Mouse (Mus musculus): ENCODE data around the gene Nrgn. TPM values are rescaled to one million over a fixed set of nuclear protein-coding genes. Genes with fewer than 3 reads are reported as not detected.

Nrgn gene
- polyA plus RNA-seq, 1 experiment, result 7.8 TPM

DNA sequence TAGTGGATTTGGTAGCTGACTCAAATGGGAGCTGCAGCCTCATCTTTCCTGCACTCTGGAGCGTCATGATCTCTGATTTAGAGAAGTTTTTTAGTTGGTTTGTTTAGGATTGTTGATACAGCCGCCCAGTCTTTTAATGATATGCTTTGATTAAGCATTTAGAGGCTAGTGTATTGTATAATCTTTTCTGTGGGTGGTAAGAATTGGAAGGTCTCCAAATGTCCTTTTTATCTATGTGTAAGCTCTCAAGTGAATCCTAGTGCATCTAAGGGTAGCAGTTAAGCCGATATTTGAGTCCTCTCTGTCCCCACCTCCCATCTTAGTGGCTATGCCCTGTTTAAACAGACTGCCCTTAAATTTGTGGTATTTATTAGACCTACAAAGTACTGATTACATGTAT, 38.2 kb downstream of the Nrgn start:
- no peak for TF ChIP-seq CTCF (IDR thresholded peaks at IDR 0.05; ENCODE audit: extremely low read depth, insufficient read length, insufficient replicate concordance, low read depth, low read length)
- no peak for TF ChIP-seq POLR2A (IDR thresholded peaks at IDR 0.05; ENCODE audit: low read depth, low read length)
- peaks cover 2% of the 10 kb centered on the region; the same call in 1 of the 2 replicates for H3K36me3 ChIP-seq (ENCODE audit: control insufficient read depth, insufficient read depth, low read length)
- no peaks in the 10 kb centered on the region for H3K4me1 ChIP-seq (ENCODE audit: control insufficient read depth, insufficient read depth, insufficient read length, low read length)
- H3K27me3 ChIP-seq (ENCODE audit: control insufficient read depth, insufficient read depth, low read length), result no peaks in the 10 kb centered on the region
- no peak overlapping the region for H3K4me3 ChIP-seq (ENCODE audit: low read depth, low read length)
- no peak overlapping the region for H3K27ac ChIP-seq (ENCODE audit: insufficient read depth, low read depth, low read length)
- 71% methylated on average over 3 of the region's 3 CpGs for WGBS

DNA sequence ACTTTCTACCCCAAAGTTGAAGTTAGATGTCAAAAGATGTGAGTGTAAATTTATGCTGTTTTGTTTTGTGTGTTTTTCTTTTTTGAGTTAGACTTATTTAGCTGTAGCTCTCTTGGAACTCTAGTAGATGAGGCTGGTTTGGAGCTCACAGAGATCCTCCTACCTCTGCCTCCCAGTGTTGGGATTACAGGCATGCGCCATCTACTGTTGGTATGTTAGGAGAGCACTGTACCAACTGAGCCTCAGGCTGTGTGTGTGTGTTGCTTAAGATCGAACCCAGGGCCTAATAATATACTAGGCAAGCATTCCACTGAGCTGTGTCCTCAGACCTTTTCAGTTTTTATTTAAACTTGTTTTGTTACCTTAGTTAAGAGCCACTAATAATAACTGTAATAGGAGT, 40.6 kb downstream of the Nrgn start:
- Histone ChIP-seq H3K27ac (ENCODE audit: insufficient read depth, low read depth, low read length) (no peak overlapping the region), H3K36me3 (ENCODE audit: control insufficient read depth, insufficient read depth, low read length) (no peaks in the 10 kb centered on the region), H3K4me1 (ENCODE audit: control insufficient read depth, insufficient read depth, insufficient read length, low read length) (no peaks in the 10 kb centered on the region), H3K4me3 (ENCODE audit: low read depth, low read length) (no peak overlapping the region), H3K27me3 (ENCODE audit: control insufficient read depth, insufficient read depth, low read length) (no peaks in the 10 kb centered on the region)
- WGBS, result 91% methylated on average over 2 of the region's 2 CpGs
- TF ChIP-seq POLR2A (IDR thresholded peaks at IDR 0.05; ENCODE audit: low read depth, low read length) (no peak), CTCF (IDR thresholded peaks at IDR 0.05; ENCODE audit: extremely low read depth, insufficient read length, insufficient replicate concordance, low read depth, low read length) (no peak)

DNA sequence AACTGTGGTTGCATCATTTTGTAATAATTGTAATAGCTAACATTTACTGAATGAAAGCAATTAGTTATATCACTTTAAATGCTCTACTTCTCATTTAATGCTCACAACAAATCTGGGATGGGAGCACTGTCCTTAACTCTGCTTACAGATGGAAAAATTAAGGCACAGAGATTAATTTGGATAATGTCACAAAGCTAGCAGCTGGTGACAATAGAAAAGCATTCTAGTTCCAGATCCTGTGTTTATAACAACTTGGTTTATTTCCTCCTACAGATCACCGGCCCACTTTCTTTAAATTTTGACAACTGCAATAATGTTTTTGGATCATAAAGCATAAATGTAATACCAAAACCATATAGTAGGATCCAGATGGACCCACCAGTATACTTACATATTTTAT, 46.7 kb downstream of the Nrgn start:
- Histone ChIP-seq H3K27me3 (ENCODE audit: control insufficient read depth, insufficient read depth, low read length) (no peaks in the 10 kb centered on the region), H3K27ac (ENCODE audit: insufficient read depth, low read depth, low read length) (no peak overlapping the region), H3K36me3 (ENCODE audit: control insufficient read depth, insufficient read depth, low read length) (no peaks in the 10 kb centered on the region), H3K4me1 (ENCODE audit: control insufficient read depth, insufficient read depth, insufficient read length, low read length) (no peaks in the 10 kb centered on the region), H3K4me3 (ENCODE audit: low read depth, low read length) (no peak overlapping the region)
- 78% methylated on average over 1 of the region's 1 CpGs for WGBS
- no peak for TF ChIP-seq CTCF (IDR thresholded peaks at IDR 0.05; ENCODE audit: extremely low read depth, insufficient read length, insufficient replicate concordance, low read depth, low read length)
- TF ChIP-seq POLR2A (IDR thresholded peaks at IDR 0.05; ENCODE audit: low read depth, low read length), result no peak

DNA sequence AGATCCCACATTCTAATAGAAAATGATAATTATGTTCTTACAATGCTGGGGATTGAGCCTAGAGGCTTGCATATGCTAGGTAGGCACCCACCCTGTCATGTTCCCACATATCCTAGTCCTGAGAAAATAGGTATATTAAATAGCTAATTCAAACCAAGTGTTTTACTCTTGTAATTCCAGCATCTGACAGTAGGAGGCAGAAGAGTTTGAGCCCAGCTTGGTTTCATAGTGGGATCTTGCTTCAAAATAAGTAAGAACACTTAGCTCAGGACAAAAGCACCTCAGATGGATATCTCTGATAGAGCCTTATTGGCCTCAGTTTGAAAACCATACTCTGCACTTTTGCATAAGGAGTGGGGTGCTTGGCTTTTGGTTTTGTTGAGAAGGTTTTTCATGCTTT, 48.4 kb downstream of the Nrgn start:
- Histone ChIP-seq H3K27ac (ENCODE audit: insufficient read depth, low read depth, low read length) (no peak overlapping the region), H3K4me3 (ENCODE audit: low read depth, low read length) (no peak overlapping the region), H3K36me3 (ENCODE audit: control insufficient read depth, insufficient read depth, low read length) (no peaks in the 10 kb centered on the region), H3K27me3 (ENCODE audit: control insufficient read depth, insufficient read depth, low read length) (no peaks in the 10 kb centered on the region), H3K4me1 (ENCODE audit: control insufficient read depth, insufficient read depth, insufficient read length, low read length) (no peaks in the 10 kb centered on the region)
- TF ChIP-seq CTCF (IDR thresholded peaks at IDR 0.05; ENCODE audit: extremely low read depth, insufficient read length, insufficient replicate concordance, low read depth, low read length), result no peak
- TF ChIP-seq POLR2A (IDR thresholded peaks at IDR 0.05; ENCODE audit: low read depth, low read length), result no peak

DNA sequence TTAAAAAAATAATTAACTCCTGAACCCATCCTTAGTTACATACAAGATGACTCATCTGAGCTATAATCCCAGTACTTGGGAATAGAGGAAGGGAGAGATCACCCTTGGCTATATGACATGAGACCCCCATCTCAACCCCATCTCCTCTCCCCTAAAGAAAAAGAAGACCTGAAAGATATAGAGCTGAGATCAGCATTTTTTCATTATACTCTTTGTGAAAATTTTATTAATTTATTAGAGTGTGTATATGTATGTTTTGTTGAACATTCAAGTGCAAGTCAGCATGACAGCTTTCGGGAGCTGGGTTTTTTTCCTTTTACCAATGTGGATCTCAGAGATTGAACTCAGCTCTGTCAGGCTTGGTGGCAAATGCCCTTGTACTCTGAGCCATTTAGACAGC, 51.5 kb downstream of the Nrgn start:
- Histone ChIP-seq H3K4me1 (ENCODE audit: control insufficient read depth, insufficient read depth, insufficient read length, low read length) (no peaks in the 10 kb centered on the region), H3K27ac (ENCODE audit: insufficient read depth, low read depth, low read length) (no peak overlapping the region), H3K36me3 (ENCODE audit: control insufficient read depth, insufficient read depth, low read length) (no peaks in the 10 kb centered on the region), H3K4me3 (ENCODE audit: low read depth, low read length) (no peak overlapping the region), H3K27me3 (ENCODE audit: control insufficient read depth, insufficient read depth, low read length) (no peaks in the 10 kb centered on the region)
- TF ChIP-seq CTCF (IDR thresholded peaks at IDR 0.05; ENCODE audit: extremely low read depth, insufficient read length, insufficient replicate concordance, low read depth, low read length) (no peak), POLR2A (IDR thresholded peaks at IDR 0.05; ENCODE audit: low read depth, low read length) (no peak)
- WGBS, result 92% methylated on average over 1 of the region's 1 CpGs

DNA sequence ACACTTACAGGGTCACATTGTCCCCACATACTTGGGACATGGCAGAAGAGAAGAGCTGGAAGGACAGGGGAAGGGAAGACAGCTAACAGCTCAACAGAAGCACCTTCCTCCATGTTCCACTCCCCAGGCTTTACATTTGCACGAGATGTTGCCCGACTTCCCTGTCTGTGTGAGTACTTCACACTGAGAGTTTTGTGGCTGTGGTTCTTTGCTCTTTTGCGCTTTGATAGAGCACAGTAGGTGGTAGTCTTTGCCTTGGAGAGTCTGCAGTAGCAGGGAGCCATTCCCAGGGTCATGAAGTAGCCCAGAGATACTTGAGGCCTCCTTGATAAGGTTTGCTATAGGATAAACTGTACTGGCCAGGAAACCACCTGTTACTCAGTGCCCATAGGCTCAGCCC, 52.5 kb downstream of the Nrgn start:
- no peak overlapping the region for H3K27ac ChIP-seq (ENCODE audit: insufficient read depth, low read depth, low read length)
- TF ChIP-seq CTCF (IDR thresholded peaks at IDR 0.05; ENCODE audit: extremely low read depth, insufficient read length, insufficient replicate concordance, low read depth, low read length) (no peak), POLR2A (IDR thresholded peaks at IDR 0.05; ENCODE audit: low read depth, low read length) (no peak)
- no peaks in the 10 kb centered on the region for H3K27me3 ChIP-seq (ENCODE audit: control insufficient read depth, insufficient read depth, low read length)
- WGBS, result 85% methylated on average over 3 of the region's 3 CpGs
- no peaks in the 10 kb centered on the region for H3K4me1 ChIP-seq (ENCODE audit: control insufficient read depth, insufficient read depth, insufficient read length, low read length)
- no peak overlapping the region for H3K4me3 ChIP-seq (ENCODE audit: low read depth, low read length)
- H3K36me3 ChIP-seq (ENCODE audit: control insufficient read depth, insufficient read depth, low read length), result no peaks in the 10 kb centered on the region

DNA sequence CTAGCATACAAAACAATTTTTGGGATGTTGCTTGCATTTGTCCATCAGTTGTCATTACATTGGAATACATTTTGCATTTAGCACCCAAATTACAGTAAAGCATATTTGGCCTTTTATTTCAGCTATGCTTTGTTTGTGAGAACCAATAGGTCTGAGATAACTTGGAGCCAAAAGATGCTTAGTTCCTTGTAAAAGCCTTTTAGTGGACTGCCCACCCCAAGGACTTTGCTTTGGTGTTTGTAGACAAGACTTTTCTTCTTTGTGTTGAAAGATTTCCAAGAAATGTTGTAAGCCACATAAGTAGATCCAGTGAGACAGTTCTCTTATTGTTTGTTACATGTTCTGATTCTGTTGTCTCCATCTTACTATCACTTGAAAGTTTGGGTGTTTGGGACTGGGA, 56.4 kb downstream of the Nrgn start:
- Histone ChIP-seq H3K4me3 (ENCODE audit: low read depth, low read length) (no peak overlapping the region), H3K36me3 (ENCODE audit: control insufficient read depth, insufficient read depth, low read length) (no peaks in the 10 kb centered on the region), H3K27me3 (ENCODE audit: control insufficient read depth, insufficient read depth, low read length) (no peaks in the 10 kb centered on the region), H3K27ac (ENCODE audit: insufficient read depth, low read depth, low read length) (no peak overlapping the region), H3K4me1 (ENCODE audit: control insufficient read depth, insufficient read depth, insufficient read length, low read length) (no peaks in the 10 kb centered on the region)
- TF ChIP-seq CTCF (IDR thresholded peaks at IDR 0.05; ENCODE audit: extremely low read depth, insufficient read length, insufficient replicate concordance, low read depth, low read length) (no peak), POLR2A (IDR thresholded peaks at IDR 0.05; ENCODE audit: low read depth, low read length) (no peak)

DNA sequence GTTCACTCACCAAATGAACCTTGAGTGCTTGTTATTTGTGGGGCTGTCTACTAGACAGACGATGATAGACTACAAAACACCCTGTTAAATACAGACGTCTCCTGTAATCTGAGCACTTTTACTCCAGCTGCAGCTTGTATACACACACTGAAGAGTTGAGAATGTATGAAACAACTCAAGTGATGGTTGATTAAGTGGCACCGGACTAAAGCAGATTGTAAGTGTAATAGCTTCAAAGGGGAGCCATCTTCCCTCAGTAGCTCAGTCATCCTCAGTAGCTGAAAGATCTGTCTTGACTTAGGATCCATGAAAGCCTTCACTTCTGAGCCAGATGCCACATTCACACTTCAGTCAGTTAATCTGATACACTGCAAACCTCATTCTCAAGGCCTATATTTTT, 56.9 kb downstream of the Nrgn start:
- TF ChIP-seq POLR2A (IDR thresholded peaks at IDR 0.05; ENCODE audit: low read depth, low read length) (no peak), CTCF (IDR thresholded peaks at IDR 0.05; ENCODE audit: extremely low read depth, insufficient read length, insufficient replicate concordance, low read depth, low read length) (no peak)
- Histone ChIP-seq H3K27ac (ENCODE audit: insufficient read depth, low read depth, low read length) (no peak overlapping the region), H3K4me1 (ENCODE audit: control insufficient read depth, insufficient read depth, insufficient read length, low read length) (no peaks in the 10 kb centered on the region), H3K36me3 (ENCODE audit: control insufficient read depth, insufficient read depth, low read length) (no peaks in the 10 kb centered on the region), H3K4me3 (ENCODE audit: low read depth, low read length) (no peak overlapping the region), H3K27me3 (ENCODE audit: control insufficient read depth, insufficient read depth, low read length) (no peaks in the 10 kb centered on the region)
- 84% methylated on average over 3 of the region's 3 CpGs for WGBS

Other genes with a start within 250 kb of the Nrgn start
- 0.37 and 0.66 TPM in 2 replicates for gene Ccdc15, start 204.5 kb downstream of the Nrgn start, polyA plus RNA-seq (2012; rRNA removed)
- 0.11 and 0.32 TPM in 2 replicates for gene Hepacam, start 185.6 kb downstream of the Nrgn start, polyA plus RNA-seq (2012; rRNA removed)
- gene Robo4, start 151.0 kb downstream of the Nrgn start, polyA plus RNA-seq (2012; rRNA removed), result 5.1 and 12.0 TPM in 2 replicates
- gene Robo3, start 119.7 kb downstream of the Nrgn start, polyA plus RNA-seq (2012; rRNA removed), result 0.96 and 1.9 TPM in 2 replicates
- 11.8 and 16.2 TPM in 2 replicates for gene Msantd2, start 63.6 kb downstream of the Nrgn start, polyA plus RNA-seq (2012; rRNA removed)
- gene Esam, start 24.8 kb downstream of the Nrgn start, polyA plus RNA-seq (2012; rRNA removed), result 10.1 and 13.6 TPM in 2 replicates
- 2.7 and 56.1 TPM in 2 replicates for gene Vsig2, start 13.6 kb downstream of the Nrgn start, polyA plus RNA-seq (2012; rRNA removed)
- 2.7 and 8.0 TPM in 2 replicates for gene Siae, start 2.8 kb upstream of the Nrgn start, polyA plus RNA-seq (2012; rRNA removed)
- gene Spa17, start 60.8 kb upstream of the Nrgn start, polyA plus RNA-seq (2012; rRNA removed), result 0.39 and 0.42 TPM in 2 replicates
- gene Tbrg1, start 104.4 kb upstream of the Nrgn start, polyA plus RNA-seq (2012; rRNA removed), result 22.4 and 45.1 TPM in 2 replicates
- not detected in 2 replicates for gene Panx3, start 116.3 kb upstream of the Nrgn start, polyA plus RNA-seq (2012; rRNA removed)
- gene Olfr160, start 163.3 kb upstream of the Nrgn start, polyA plus RNA-seq (2012; rRNA removed), result not detected in 2 replicates
- gene Olfr874, start 192.2 kb upstream of the Nrgn start, polyA plus RNA-seq (2012; rRNA removed), result not detected in 2 replicates
- not detected in 2 replicates for gene Olfr875, start 219.0 kb upstream of the Nrgn start, polyA plus RNA-seq (2012; rRNA removed)

Data from small intestine, adult 2 months (tissue).